Comparison of ENCODE assay signal across 14 mouse cellular contexts in the genomic region with DNA sequence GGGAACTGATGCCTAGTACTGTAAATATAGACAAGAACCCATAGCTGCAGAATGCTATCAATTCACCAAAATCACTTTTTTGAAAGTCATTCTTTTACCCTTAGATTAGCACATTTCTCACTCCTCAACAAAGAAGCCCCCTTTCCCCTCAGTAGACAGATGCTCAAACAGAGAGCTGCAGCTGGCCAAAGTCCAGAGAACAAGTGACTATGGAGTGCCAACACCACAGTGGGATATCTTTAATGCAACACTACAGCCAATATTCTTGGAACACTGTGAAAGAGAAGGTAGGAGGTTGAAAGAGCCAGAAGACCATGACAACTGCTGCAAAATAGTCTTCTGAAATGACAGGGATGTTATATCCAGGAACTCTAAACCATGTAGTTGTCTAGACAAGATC.
"Had no signal": no experiment of that assay in that cellular context is flagged by ENCODE, and none has a peak within 500 bp of the region (broad histone marks: within the 10 kb centered on the region; RNA-seq: fewer than 3 reads in every experiment).

No protein-coding gene starts in this region.

- H3K4me1 ChIP-seq: midbrain, embryonic 10.5 days; midbrain, embryonic 12.5 days; midbrain, embryonic 15.5 days; neural tube, embryonic 12.5 days; stomach, embryonic 15.5 days had no signal

- H3K4me2 ChIP-seq: lung, embryonic 14.5 days; midbrain, embryonic 12.5 days; midbrain, embryonic 15.5 days; neural tube, embryonic 12.5 days; stomach, embryonic 15.5 days had no signal

- DNase-seq: lung, adult 18-20 months; lung, embryonic 14.5 days; lung, postnatal 10 days; lung, postnatal 4 days; right cerebral cortex, postnatal 14 days; thymus, adult 2 months; thymus, postnatal 25 days; thymus, postnatal 4 days had no signal

- H3K9ac ChIP-seq: lung, embryonic 14.5 days; midbrain, embryonic 12.5 days; midbrain, embryonic 15.5 days; neural tube, embryonic 12.5 days; stomach, embryonic 15.5 days had no signal

- H3K27me3 ChIP-seq: midbrain, embryonic 12.5 days; midbrain, embryonic 15.5 days; neural tube, embryonic 12.5 days; stomach, embryonic 15.5 days had no signal

- H3K4me3 ChIP-seq: midbrain, embryonic 10.5 days; midbrain, embryonic 12.5 days; midbrain, embryonic 15.5 days; neural tube, embryonic 12.5 days; stomach, embryonic 15.5 days had no signal

- ATAC-seq: midbrain, embryonic 15.5 days had no signal

- H3K9me3 ChIP-seq: midbrain, embryonic 10.5 days; midbrain, embryonic 12.5 days; midbrain, embryonic 15.5 days; neural tube, embryonic 12.5 days; stomach, embryonic 15.5 days had no signal

- H3K36me3 ChIP-seq: midbrain, embryonic 10.5 days; midbrain, embryonic 12.5 days; midbrain, embryonic 15.5 days; neural tube, embryonic 12.5 days; stomach, embryonic 15.5 days had no signal

- H3K27ac ChIP-seq: midbrain, embryonic 10.5 days; midbrain, embryonic 12.5 days; midbrain, embryonic 15.5 days; neural tube, embryonic 12.5 days; stomach, embryonic 15.5 days; stomach, postnatal 0 days had no signal
